Mouse (Mus musculus) ES-E14 (cell line): Measurements from ENCODE around the gene Ypel2.

Source experiments
- CHD2 ChIP-seq: IDR thresholded peaks from 2 replicates; pipeline ENCODE4 v1.6.1; 2014; ENCODE audit warnings: mild to moderate bottlenecking, low read depth, low read length, inconsistent platforms
- HCFC1 ChIP-seq: IDR thresholded peaks from 2 replicates; pipeline ENCODE4 v1.6.1; 2012; ENCODE audit warnings: low read length, inconsistent platforms, borderline replicate concordance; ENCODE audit not compliant: insufficient read depth
- MAFK ChIP-seq: IDR thresholded peaks from 2 replicates; pipeline ENCODE4 v1.6.1; 2014; ENCODE audit warnings: mild to moderate bottlenecking, low read depth, low read length, inconsistent platforms; ENCODE audit not compliant: insufficient read depth
- ZC3H11A ChIP-seq: IDR thresholded peaks from 2 replicates; pipeline ENCODE4 v1.6.1; 2012; ENCODE audit warnings: low read depth, mild to moderate bottlenecking, inconsistent platforms, low read length, borderline replicate concordance

- TF ChIP-seq CHD2 (no peak), MAFK (no peak), ZC3H11A (no peak), HCFC1 (no peak)
Observed at GRCm38 (mm10) chr11:86958182-86958581, 35.3 kb downstream of the Ypel2 start.
